Mouse (Mus musculus): Measurements from ENCODE around the gene Atad5. TPM values are rescaled to one million over a fixed set of nuclear protein-coding genes. Genes with fewer than 3 reads are reported as not detected.
A peak's percentile ranks its signal among the peaks of the same experiment; 100 is the strongest.
"Not testable (repeated sequence)": the region's sequence is repeated elsewhere in the genome, so short reads cannot be mapped to it uniquely, and the experiment has no call there.

Atad5 gene
- polyA plus RNA-seq, 1 experiment = 0.60 TPM

DNA sequence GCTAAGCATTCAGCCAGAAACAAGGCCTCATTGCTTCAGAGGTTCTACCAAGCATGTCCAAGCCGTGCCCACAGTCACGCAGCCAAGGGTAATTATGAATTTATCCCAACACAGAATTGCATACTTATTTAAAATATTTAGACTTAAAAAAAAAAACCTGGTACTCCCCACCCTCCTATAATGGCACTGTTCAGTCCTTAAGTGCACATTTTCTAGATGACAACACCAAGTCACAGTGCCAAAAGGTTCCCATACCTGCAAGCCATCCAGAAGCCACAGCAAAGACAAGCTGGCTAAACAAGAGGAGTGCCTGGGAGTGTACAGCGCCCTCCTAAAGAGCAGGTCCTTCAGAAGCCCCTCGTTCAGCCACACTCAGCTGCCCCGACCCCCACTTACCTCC lies 36.0 kb upstream of the Atad5 start:
- H3K4me3 ChIP-seq (ENCODE audit: extremely low read depth, insufficient read depth, insufficient read length) = no peak overlapping the region
- H3K36me3 ChIP-seq (ENCODE audit: control insufficient read depth, insufficient read depth, low read length) = peaks cover 68% of the 10 kb centered on the region
- H3K27ac ChIP-seq (ENCODE audit: insufficient read depth, low read length) = no peak overlapping the region
- DNase-seq (ENCODE audit: low read depth in 1 of 2, low spot score in 2 of 2) = no peak
- no peak for TF ChIP-seq CTCF (IDR thresholded peaks at IDR 0.05; ENCODE audit: extremely low read depth, insufficient read depth, insufficient read length, insufficient replicate concordance)
- no peak for TF ChIP-seq POLR2A (IDR thresholded peaks at IDR 0.05; ENCODE audit: low read depth, low read length)
- WGBS = 93% methylated on average over 5 of the region's 5 CpGs
- no peaks in the 10 kb centered on the region for H3K27me3 ChIP-seq (ENCODE audit: control insufficient read depth, insufficient read depth, low read length)
- no peaks in the 10 kb centered on the region for H3K4me1 ChIP-seq (ENCODE audit: control insufficient read depth, insufficient read depth, insufficient read length)

GRCm38 (mm10) chr11:80054659-80055058 lies 34.5 kb upstream of the Atad5 start:
- no peak overlapping the region for H3K4me3 ChIP-seq (ENCODE audit: extremely low read depth, insufficient read depth, insufficient read length)
- H3K36me3 ChIP-seq (ENCODE audit: control insufficient read depth, insufficient read depth, low read length) = peaks cover 65% of the 10 kb centered on the region
- 90% methylated on average over 4 of the region's 4 CpGs for WGBS
- DNase-seq (ENCODE audit: low read depth in 1 of 2, low spot score in 2 of 2) = no peak
- H3K27ac ChIP-seq (ENCODE audit: insufficient read depth, low read length) = no peak overlapping the region
- no peaks in the 10 kb centered on the region for H3K27me3 ChIP-seq (ENCODE audit: control insufficient read depth, insufficient read depth, low read length)
- no peaks in the 10 kb centered on the region for H3K4me1 ChIP-seq (ENCODE audit: control insufficient read depth, insufficient read depth, insufficient read length)
- no peak for TF ChIP-seq POLR2A (IDR thresholded peaks at IDR 0.05; ENCODE audit: low read depth, low read length)
- no peak for TF ChIP-seq CTCF (IDR thresholded peaks at IDR 0.05; ENCODE audit: extremely low read depth, insufficient read depth, insufficient read length, insufficient replicate concordance)

DNA sequence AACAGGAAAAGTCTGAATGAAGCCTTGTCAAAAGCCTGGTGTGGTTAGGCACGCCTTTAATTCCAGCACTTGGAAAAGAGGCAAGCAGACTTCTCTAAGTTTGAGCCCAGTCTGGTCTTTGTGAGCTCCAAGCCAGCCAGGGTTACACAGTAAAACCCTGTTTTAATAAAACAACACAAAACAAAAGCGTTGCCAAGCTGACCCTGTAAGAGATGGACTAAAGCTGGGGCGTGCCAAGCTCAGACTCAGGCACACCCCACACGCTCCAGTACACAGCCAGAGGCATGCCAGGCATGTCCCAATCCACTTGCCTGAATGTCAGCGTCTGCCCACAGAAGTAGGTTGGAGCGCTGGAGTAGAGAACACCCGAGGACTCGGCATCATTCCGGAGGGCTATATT lies 33.1 kb upstream of the Atad5 start:
- no peaks in the 10 kb centered on the region for H3K4me1 ChIP-seq (ENCODE audit: control insufficient read depth, insufficient read depth, insufficient read length)
- H3K27me3 ChIP-seq (ENCODE audit: control insufficient read depth, insufficient read depth, low read length) = no peaks in the 10 kb centered on the region
- no peak overlapping the region for H3K4me3 ChIP-seq (ENCODE audit: extremely low read depth, insufficient read depth, insufficient read length)
- peaks cover 64% of the 10 kb centered on the region for H3K36me3 ChIP-seq (ENCODE audit: control insufficient read depth, insufficient read depth, low read length)
- no peak overlapping the region for H3K27ac ChIP-seq (ENCODE audit: insufficient read depth, low read length)
- WGBS = 94% methylated on average over 9 of the region's 9 CpGs
- DNase-seq (ENCODE audit: low read depth in 1 of 2, low spot score in 2 of 2) = no peak
- TF ChIP-seq POLR2A (IDR thresholded peaks at IDR 0.05; ENCODE audit: low read depth, low read length) (no peak), CTCF (IDR thresholded peaks at IDR 0.05; ENCODE audit: extremely low read depth, insufficient read depth, insufficient read length, insufficient replicate concordance) (no peak)

DNA sequence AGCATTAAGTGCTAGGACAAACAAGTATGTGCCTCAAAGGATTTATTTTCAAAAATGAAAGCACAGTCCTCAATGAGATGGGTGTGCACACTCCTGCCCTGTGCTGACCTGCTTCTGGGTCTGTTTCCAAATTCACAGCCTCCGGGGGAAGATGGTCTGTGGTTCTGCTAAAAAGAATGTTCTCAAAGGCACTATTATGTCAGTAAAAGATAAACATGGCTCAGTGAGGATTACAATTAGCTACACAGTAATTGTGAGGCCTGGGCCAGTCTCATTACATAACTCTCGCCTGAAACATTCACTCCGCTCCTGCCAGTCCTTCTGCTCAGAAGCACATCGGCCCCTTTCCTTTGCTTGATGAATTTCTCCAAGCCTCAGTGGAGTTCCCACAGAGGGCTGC lies 27.0 kb upstream of the Atad5 start:
- H3K4me3 ChIP-seq (ENCODE audit: extremely low read depth, insufficient read depth, insufficient read length) = no peak overlapping the region
- 82% methylated on average over 4 of the region's 4 CpGs for WGBS

GRCm38 (mm10) chr11:80066373-80066772 lies 22.8 kb upstream of the Atad5 start:
- WGBS = 84% methylated on average over 4 of the region's 4 CpGs
- H3K4me1 ChIP-seq (ENCODE audit: control insufficient read depth, insufficient read depth, insufficient read length) = peaks cover 15% of the 10 kb centered on the region
- not testable (repeated sequence) for H3K4me3 ChIP-seq (ENCODE audit: extremely low read depth, insufficient read depth, insufficient read length); DNase-seq (ENCODE audit: low read depth in 1 of 2, low spot score in 2 of 2); H3K27me3 ChIP-seq (ENCODE audit: control insufficient read depth, insufficient read depth, low read length); H3K27ac ChIP-seq (ENCODE audit: insufficient read depth, low read length)
- H3K36me3 ChIP-seq (ENCODE audit: control insufficient read depth, insufficient read depth, low read length) = peaks cover 14% of the 10 kb centered on the region

More for the DNA sequence above, 27.0 kb upstream of the Atad5 start:
- DNase-seq (ENCODE audit: low read depth in 1 of 2, low spot score in 2 of 2) = no peak
- Histone ChIP-seq H3K36me3 (ENCODE audit: control insufficient read depth, insufficient read depth, low read length) (peaks cover 42% of the 10 kb centered on the region), H3K27ac (ENCODE audit: insufficient read depth, low read length) (no peak overlapping the region), H3K4me1 (ENCODE audit: control insufficient read depth, insufficient read depth, insufficient read length) (no peaks in the 10 kb centered on the region; the same call in 1 of the 2 replicates), H3K27me3 (ENCODE audit: control insufficient read depth, insufficient read depth, low read length) (no peaks in the 10 kb centered on the region)
- TF ChIP-seq CTCF (IDR thresholded peaks at IDR 0.05; ENCODE audit: extremely low read depth, insufficient read depth, insufficient read length, insufficient replicate concordance) = no peak

- TF ChIP-seq POLR2A (IDR thresholded peaks at IDR 0.05; ENCODE audit: low read depth, low read length) (no peak), CTCF (IDR thresholded peaks at IDR 0.05; ENCODE audit: extremely low read depth, insufficient read depth, insufficient read length, insufficient replicate concordance) (no peak)
- Histone ChIP-seq H3K36me3 (ENCODE audit: control insufficient read depth, insufficient read depth, low read length) (peaks cover 7% of the 10 kb centered on the region), H3K27me3 (ENCODE audit: control insufficient read depth, insufficient read depth, low read length) (no peaks in the 10 kb centered on the region), H3K4me3 (ENCODE audit: extremely low read depth, insufficient read depth, insufficient read length) (peak overlapping the region; percentile 35; the same call in 1 of the 2 replicates), H3K4me1 (ENCODE audit: control insufficient read depth, insufficient read depth, insufficient read length) (peaks cover 19% of the 10 kb centered on the region), H3K27ac (ENCODE audit: insufficient read depth, low read length) (peak overlapping the region; percentile 90)
- peak in 1 of 2 experiments; percentile 46 for DNase-seq (ENCODE audit: low read depth in 1 of 2, low spot score in 2 of 2)
- WGBS = 8% methylated on average over 5 of the region's 5 CpGs
These were observed 21.6 kb upstream of the Atad5 start for GRCm38 (mm10) chr11:80067558-80067957.

DNA sequence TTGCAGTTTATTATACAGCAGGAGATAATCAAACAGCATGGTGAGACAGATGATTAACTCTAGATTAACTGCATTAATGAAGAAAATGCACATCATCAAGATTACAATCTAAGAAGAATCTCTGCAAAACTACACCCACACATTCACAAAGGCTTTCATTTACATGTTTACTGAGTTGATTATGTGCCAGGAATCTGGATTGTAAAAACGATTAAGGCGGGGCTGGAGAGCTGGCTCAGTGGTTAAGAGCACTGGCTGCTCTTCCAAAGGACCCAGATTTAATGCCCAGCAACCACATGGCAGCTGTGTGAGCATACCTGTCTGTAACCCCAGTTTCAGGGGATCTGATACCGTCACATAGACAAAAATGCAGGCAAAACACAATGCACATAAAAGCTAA lies 19.4 kb upstream of the Atad5 start:
- Histone ChIP-seq H3K4me3 (ENCODE audit: extremely low read depth, insufficient read depth, insufficient read length) (no peak overlapping the region), H3K36me3 (ENCODE audit: control insufficient read depth, insufficient read depth, low read length) (peaks cover 9% of the 10 kb centered on the region), H3K27ac (ENCODE audit: insufficient read depth, low read length) (no peak overlapping the region), H3K4me1 (ENCODE audit: control insufficient read depth, insufficient read depth, insufficient read length) (peaks cover 32% of the 10 kb centered on the region), H3K27me3 (ENCODE audit: control insufficient read depth, insufficient read depth, low read length) (no peaks in the 10 kb centered on the region)
- TF ChIP-seq CTCF (IDR thresholded peaks at IDR 0.05; ENCODE audit: extremely low read depth, insufficient read depth, insufficient read length, insufficient replicate concordance) = no peak
- TF ChIP-seq POLR2A (IDR thresholded peaks at IDR 0.05; ENCODE audit: low read depth, low read length) = no peak
- DNase-seq (ENCODE audit: low read depth in 1 of 2, low spot score in 2 of 2) = no peak
- WGBS = 67% methylated on average over 3 of the region's 3 CpGs
